Mouse (Mus musculus) thymus, adult 2 months (tissue): ENCODE data around the gene Dapp1.

ENCODE experiments used
- CTCF ChIP-seq: fragments of 200-500 bp; IDR thresholded peaks from 2 replicates; pipeline ENCODE4 v1.5.1; 2012; ENCODE audit warnings: mild to moderate bottlenecking, control low read depth, low read length, moderate library complexity, borderline replicate concordance; ENCODE audit not compliant: control insufficient read depth, poor library complexity, insufficient read depth; ENCODE audit errors: extremely low read depth
- POLR2A ChIP-seq: fragments of 200-500 bp; IDR thresholded peaks from 2 replicates; pipeline ENCODE4 v1.6.1; 2012; ENCODE audit warnings: mild to moderate bottlenecking, low read length, control low read depth, moderate library complexity; ENCODE audit not compliant: control insufficient read depth, poor library complexity, insufficient read depth; ENCODE audit errors: extremely low read depth

GRCm38 (mm10) chr3:137991183-137991582 is 9.8 kb upstream of the Dapp1 start:
- TF ChIP-seq POLR2A (no peak), CTCF (peak; percentile 79; the same call in 1 of the 2 replicates)
